Mouse (Mus musculus): Measurements from ENCODE around the gene Dicer1. TPM values are rescaled to one million over a fixed set of nuclear protein-coding genes. Genes with fewer than 3 reads are reported as not detected.

Dicer1 gene
- polyA plus RNA-seq, 1 experiment = 7.3 TPM

DNA sequence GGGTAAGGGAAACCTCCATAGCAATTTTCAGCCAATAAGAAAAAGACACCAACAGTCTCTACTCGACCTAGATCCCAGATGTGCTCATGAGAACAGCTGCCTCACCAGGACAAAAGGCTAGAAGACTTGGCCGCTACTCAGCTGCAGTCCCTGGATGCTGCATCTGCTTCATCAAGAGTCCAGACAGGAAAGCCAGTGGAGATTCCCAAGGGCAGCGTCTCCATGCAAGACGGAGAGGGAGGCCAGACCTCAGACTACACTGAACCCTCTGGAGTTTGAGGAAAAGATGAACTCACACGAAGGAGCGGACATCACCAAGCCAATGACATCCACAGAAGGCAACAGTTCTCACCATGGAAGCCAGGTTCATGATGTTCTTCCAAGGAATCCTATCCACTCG is 14.0 kb upstream of the Dicer1 start:
- TF ChIP-seq USF1 (IDR thresholded peaks at IDR 0.05; ENCODE audit: low read depth) = no peak
- TF ChIP-seq FOSL1 (IDR thresholded peaks at IDR 0.05; ENCODE audit: insufficient read depth, low read length, poor library complexity, severe bottlenecking) = no peak
- no peak for TF ChIP-seq MYOD1 (IDR thresholded peaks at IDR 0.05; ENCODE audit: control insufficient read depth, insufficient read length, low read depth)
- no peak for TF ChIP-seq MAX (IDR thresholded peaks at IDR 0.05)
- no peak for TF ChIP-seq CEBPB (IDR thresholded peaks at IDR 0.05; ENCODE audit: low read depth)
- no peak for TF ChIP-seq CTCF (IDR thresholded peaks at IDR 0.05; ENCODE audit: control insufficient read depth, insufficient read depth, insufficient read length)
- TF ChIP-seq MYOG (IDR thresholded peaks at IDR 0.05; ENCODE audit: control insufficient read depth, extremely low read depth, insufficient read length) = no peak
- no peak overlapping the region for H3ac ChIP-seq (ENCODE audit: control insufficient read depth, insufficient read length, low read depth)
- no peaks in the 10 kb centered on the region for H3K79me2 ChIP-seq (ENCODE audit: control insufficient read depth, insufficient read depth)
- H3K27me3 ChIP-seq (ENCODE audit: control insufficient read depth, insufficient read depth, insufficient read length) = no peaks in the 10 kb centered on the region
- H3K4me3 ChIP-seq (ENCODE audit: insufficient read depth, poor library complexity, severe bottlenecking) = no peak overlapping the region
- H3K79me3 ChIP-seq (ENCODE audit: low read depth) = no peaks in the 10 kb centered on the region
- no peaks in the 10 kb centered on the region for H3K36me3 ChIP-seq (ENCODE audit: control insufficient read depth, insufficient read depth)

DNA sequence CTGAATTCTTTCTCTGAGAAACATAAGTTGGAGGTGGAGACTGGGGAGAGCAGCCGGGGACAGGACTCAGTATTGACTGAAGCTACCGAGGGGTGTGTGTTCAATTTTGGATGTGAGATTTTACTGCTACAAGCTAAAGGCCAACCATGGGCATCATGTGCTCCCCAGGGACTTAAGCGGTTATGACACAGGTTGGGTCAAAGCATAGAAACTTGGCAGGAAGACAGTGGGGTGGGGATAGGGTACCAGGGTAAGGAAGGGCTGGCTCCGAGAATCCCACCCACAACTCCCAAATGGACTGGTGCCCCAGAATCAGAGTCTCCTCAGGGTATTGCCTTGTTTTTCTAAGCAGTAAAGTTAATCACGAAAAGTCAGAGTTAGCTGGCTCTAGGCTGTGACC is 13.4 kb upstream of the Dicer1 start:
- TF ChIP-seq MAX (IDR thresholded peaks at IDR 0.05) (no peak), CTCF (IDR thresholded peaks at IDR 0.05; ENCODE audit: control insufficient read depth, insufficient read depth, insufficient read length) (no peak), CEBPB (IDR thresholded peaks at IDR 0.05; ENCODE audit: low read depth) (no peak), FOSL1 (IDR thresholded peaks at IDR 0.05; ENCODE audit: insufficient read depth, low read length, poor library complexity, severe bottlenecking) (no peak), MYOD1 (IDR thresholded peaks at IDR 0.05; ENCODE audit: control insufficient read depth, insufficient read length, low read depth) (no peak), MYOG (IDR thresholded peaks at IDR 0.05; ENCODE audit: control insufficient read depth, extremely low read depth, insufficient read length) (no peak), USF1 (IDR thresholded peaks at IDR 0.05; ENCODE audit: low read depth) (no peak)
- Histone ChIP-seq H3ac (ENCODE audit: control insufficient read depth, insufficient read length, low read depth) (no peak overlapping the region), H3K4me3 (ENCODE audit: insufficient read depth, poor library complexity, severe bottlenecking) (no peak overlapping the region), H3K36me3 (ENCODE audit: control insufficient read depth, insufficient read depth) (no peaks in the 10 kb centered on the region), H3K79me3 (ENCODE audit: low read depth) (no peaks in the 10 kb centered on the region), H3K27me3 (ENCODE audit: control insufficient read depth, insufficient read depth, insufficient read length) (no peaks in the 10 kb centered on the region), H3K79me2 (ENCODE audit: control insufficient read depth, insufficient read depth) (no peaks in the 10 kb centered on the region)

DNA sequence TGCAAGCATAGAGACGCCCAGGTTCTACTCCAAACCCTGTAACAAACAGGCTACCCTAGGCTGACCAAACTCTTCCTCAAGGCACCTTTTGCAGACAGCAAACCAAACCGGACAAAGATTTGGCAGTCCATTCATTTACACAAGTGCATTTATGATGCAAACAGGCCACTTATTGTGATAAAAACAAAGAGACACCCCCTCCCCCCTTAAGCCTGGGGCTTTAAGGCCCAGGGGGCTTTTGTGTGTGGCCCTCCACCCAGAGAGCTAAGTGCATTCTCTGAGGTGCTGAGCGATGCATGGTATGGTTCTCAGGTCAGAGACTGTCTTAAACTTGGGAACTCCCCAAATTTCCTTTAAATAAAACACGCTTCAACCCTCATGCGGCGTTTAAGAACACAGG is 12.2 kb upstream of the Dicer1 start:
- Histone ChIP-seq H3K79me3 (ENCODE audit: low read depth) (no peaks in the 10 kb centered on the region), H3K27me3 (ENCODE audit: control insufficient read depth, insufficient read depth, insufficient read length) (no peaks in the 10 kb centered on the region), H3K79me2 (ENCODE audit: control insufficient read depth, insufficient read depth) (no peaks in the 10 kb centered on the region), H3K36me3 (ENCODE audit: control insufficient read depth, insufficient read depth) (no peaks in the 10 kb centered on the region), H3K4me3 (ENCODE audit: insufficient read depth, poor library complexity, severe bottlenecking) (no peak overlapping the region), H3ac (ENCODE audit: control insufficient read depth, insufficient read length, low read depth) (no peak overlapping the region)
- TF ChIP-seq CTCF (IDR thresholded peaks at IDR 0.05; ENCODE audit: control insufficient read depth, insufficient read depth, insufficient read length) = no peak
- TF ChIP-seq FOSL1 (IDR thresholded peaks at IDR 0.05; ENCODE audit: insufficient read depth, low read length, poor library complexity, severe bottlenecking) = no peak
- no peak for TF ChIP-seq CEBPB (IDR thresholded peaks at IDR 0.05; ENCODE audit: low read depth)
- TF ChIP-seq MAX (IDR thresholded peaks at IDR 0.05) = no peak
- TF ChIP-seq USF1 (IDR thresholded peaks at IDR 0.05; ENCODE audit: low read depth) = no peak

DNA sequence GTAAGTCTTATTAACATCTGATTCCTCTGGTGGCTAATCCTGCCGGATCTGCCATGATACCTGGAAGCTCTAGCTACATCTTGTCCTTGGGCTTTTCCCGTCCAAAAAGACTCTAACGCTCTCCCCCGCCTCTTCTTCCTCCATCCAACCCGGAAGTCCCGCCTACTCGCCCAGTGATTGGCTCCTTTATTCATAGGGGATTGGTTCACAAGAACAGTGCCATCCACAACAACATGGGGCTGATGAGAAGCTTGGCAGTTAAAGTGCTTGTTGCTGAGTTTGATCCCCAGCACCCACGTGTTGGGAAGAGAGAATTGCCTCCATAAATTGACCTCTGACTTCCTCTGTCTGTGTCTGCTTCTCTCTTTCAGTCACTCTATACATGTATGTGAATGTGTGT is 9.7 kb upstream of the Dicer1 start:
- TF ChIP-seq CEBPB (IDR thresholded peaks at IDR 0.05; ENCODE audit: low read depth) (no peak), USF1 (IDR thresholded peaks at IDR 0.05; ENCODE audit: low read depth) (no peak), FOSL1 (IDR thresholded peaks at IDR 0.05; ENCODE audit: insufficient read depth, low read length, poor library complexity, severe bottlenecking) (no peak), MYOD1 (IDR thresholded peaks at IDR 0.05; ENCODE audit: control insufficient read depth, insufficient read length, low read depth) (no peak), MYOG (IDR thresholded peaks at IDR 0.05; ENCODE audit: control insufficient read depth, extremely low read depth, insufficient read length) (no peak), MAX (IDR thresholded peaks at IDR 0.05) (no peak), CTCF (IDR thresholded peaks at IDR 0.05; ENCODE audit: control insufficient read depth, insufficient read depth, insufficient read length) (no peak)
- no peak overlapping the region for H3ac ChIP-seq (ENCODE audit: control insufficient read depth, insufficient read length, low read depth)
- H3K79me2 ChIP-seq (ENCODE audit: control insufficient read depth, insufficient read depth) = no peaks in the 10 kb centered on the region
- H3K36me3 ChIP-seq (ENCODE audit: control insufficient read depth, insufficient read depth) = no peaks in the 10 kb centered on the region
- H3K79me3 ChIP-seq (ENCODE audit: low read depth) = no peaks in the 10 kb centered on the region
- no peak overlapping the region for H3K4me3 ChIP-seq (ENCODE audit: insufficient read depth, poor library complexity, severe bottlenecking)
- H3K27me3 ChIP-seq (ENCODE audit: control insufficient read depth, insufficient read depth, insufficient read length) = no peaks in the 10 kb centered on the region

DNA sequence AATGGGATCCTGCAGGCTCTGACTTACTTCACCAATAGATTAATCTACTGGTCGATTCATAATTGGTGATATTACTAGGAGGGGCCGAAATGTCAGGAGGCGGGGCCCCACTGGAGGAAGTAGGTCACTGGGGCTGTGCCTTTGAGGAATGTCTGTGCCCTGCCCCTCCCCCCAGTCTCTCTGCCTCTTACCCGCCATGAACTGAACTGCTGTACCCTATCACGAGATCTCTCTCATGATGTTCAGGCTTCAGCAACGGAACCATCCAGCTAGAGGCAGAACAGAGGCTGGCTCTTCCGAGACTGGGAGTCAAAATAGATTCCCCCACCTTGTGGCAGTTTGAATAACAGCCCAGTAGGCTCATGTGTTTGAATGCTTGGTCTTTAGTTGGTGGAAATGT is 6.3 kb upstream of the Dicer1 start:
- H3ac ChIP-seq (ENCODE audit: control insufficient read depth, insufficient read length, low read depth) = no peak overlapping the region
- TF ChIP-seq MAX (IDR thresholded peaks at IDR 0.05) = no peak
- no peak for TF ChIP-seq MYOD1 (IDR thresholded peaks at IDR 0.05; ENCODE audit: control insufficient read depth, insufficient read length, low read depth)
- H3K27me3 ChIP-seq (ENCODE audit: control insufficient read depth, insufficient read depth, insufficient read length) = no peaks in the 10 kb centered on the region
- H3K79me2 ChIP-seq (ENCODE audit: control insufficient read depth, insufficient read depth) = no peaks in the 10 kb centered on the region
- H3K36me3 ChIP-seq (ENCODE audit: control insufficient read depth, insufficient read depth) = no peaks in the 10 kb centered on the region
- no peak overlapping the region for H3K4me3 ChIP-seq (ENCODE audit: insufficient read depth, poor library complexity, severe bottlenecking)
- no peaks in the 10 kb centered on the region for H3K79me3 ChIP-seq (ENCODE audit: low read depth)

DNA sequence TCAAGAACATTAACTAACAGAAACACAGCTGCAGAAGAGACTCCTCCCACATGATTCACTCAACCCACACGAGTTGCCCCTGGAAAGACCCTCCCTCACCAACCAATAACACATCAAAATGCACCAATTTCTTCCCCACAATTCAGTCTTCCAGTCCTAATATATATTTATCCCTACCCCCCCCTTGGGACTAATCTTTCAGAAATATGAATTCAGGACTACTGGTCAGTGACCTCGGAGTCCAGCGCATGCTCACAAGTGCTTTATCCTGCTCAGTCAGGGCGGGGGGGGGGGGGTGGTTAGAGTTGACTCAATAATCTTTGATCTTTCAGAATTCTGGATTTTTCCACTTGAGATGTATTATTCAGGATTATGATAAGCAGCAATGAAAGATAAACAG is 1.9 kb upstream of the Dicer1 start:
- Histone ChIP-seq H3K79me3 (ENCODE audit: low read depth) (peaks cover 28% of the 10 kb centered on the region), H3K79me2 (ENCODE audit: control insufficient read depth, insufficient read depth) (peaks cover 31% of the 10 kb centered on the region), H3ac (ENCODE audit: control insufficient read depth, insufficient read length, low read depth) (no peak overlapping the region), H3K4me3 (ENCODE audit: insufficient read depth, poor library complexity, severe bottlenecking) (no peak overlapping the region), H3K27me3 (ENCODE audit: control insufficient read depth, insufficient read depth, insufficient read length) (no peaks in the 10 kb centered on the region), H3K36me3 (ENCODE audit: control insufficient read depth, insufficient read depth) (peaks cover 8% of the 10 kb centered on the region)
- TF ChIP-seq MYOD1 (IDR thresholded peaks at IDR 0.05; ENCODE audit: control insufficient read depth, insufficient read length, low read depth) (no peak), CTCF (IDR thresholded peaks at IDR 0.05; ENCODE audit: control insufficient read depth, insufficient read depth, insufficient read length) (no peak), USF1 (IDR thresholded peaks at IDR 0.05; ENCODE audit: low read depth) (no peak), MAX (IDR thresholded peaks at IDR 0.05) (no peak), MYOG (IDR thresholded peaks at IDR 0.05; ENCODE audit: control insufficient read depth, extremely low read depth, insufficient read length) (no peak)
